Mouse (Mus musculus): ENCODE data around the gene Mettl21c. TPM values are rescaled to one million over a fixed set of nuclear protein-coding genes. Genes with fewer than 3 reads are reported as not detected.
"Not testable (repeated sequence)": the region's sequence is repeated elsewhere in the genome, so short reads cannot be mapped to it uniquely, and the experiment has no call there.

Mettl21c gene
- polyA plus RNA-seq (2012; rRNA removed), result 0.07 TPM in 1 of 2 replicates, not detected in the other

DNA sequence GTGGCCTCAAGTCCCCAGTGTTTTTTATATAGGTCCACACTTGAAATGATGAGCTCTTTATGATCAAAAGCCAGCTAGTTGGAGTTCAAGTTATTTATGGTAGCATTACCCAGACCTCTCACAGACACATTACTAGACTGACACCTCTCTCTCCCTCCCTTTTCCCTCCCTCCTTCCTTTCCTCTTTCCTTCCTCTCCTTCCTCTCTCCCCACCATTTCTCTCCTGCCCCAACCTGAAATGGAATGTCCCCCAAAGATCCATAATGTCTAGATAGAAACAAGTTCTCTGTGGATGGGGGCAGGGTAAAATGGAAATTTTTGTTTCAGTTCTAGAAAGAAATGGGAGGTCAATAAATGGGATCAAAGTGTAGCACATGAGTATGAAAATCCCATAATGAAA, at the start of gene Mettl21c:
Mettl21c (minus strand) TSS at position 101 of the 400 bp plus-strand sequence.
- H3K27ac ChIP-seq (ENCODE audit: control insufficient read depth, insufficient read depth, low read depth, low read length), result no peak within 1 kb of the TSS
- no peaks in the 10 kb centered on the region for H3K27me3 ChIP-seq (ENCODE audit: control insufficient read depth, insufficient read depth, low read length)
- H3K4me3 ChIP-seq (ENCODE audit: control insufficient read depth, low read depth, low read length), result no peak within 1 kb of the TSS
- H3K36me3 ChIP-seq (ENCODE audit: control insufficient read depth, insufficient read depth, low read length), result no peaks in the 10 kb centered on the region
- TF ChIP-seq POLR2A (IDR thresholded peaks at IDR 0.05; ENCODE audit: control insufficient read depth, low read depth, low read length), result no peak
- H3K4me1 ChIP-seq (ENCODE audit: control insufficient read depth, insufficient read depth, low read length), result no peaks in the 10 kb centered on the region

DNA sequence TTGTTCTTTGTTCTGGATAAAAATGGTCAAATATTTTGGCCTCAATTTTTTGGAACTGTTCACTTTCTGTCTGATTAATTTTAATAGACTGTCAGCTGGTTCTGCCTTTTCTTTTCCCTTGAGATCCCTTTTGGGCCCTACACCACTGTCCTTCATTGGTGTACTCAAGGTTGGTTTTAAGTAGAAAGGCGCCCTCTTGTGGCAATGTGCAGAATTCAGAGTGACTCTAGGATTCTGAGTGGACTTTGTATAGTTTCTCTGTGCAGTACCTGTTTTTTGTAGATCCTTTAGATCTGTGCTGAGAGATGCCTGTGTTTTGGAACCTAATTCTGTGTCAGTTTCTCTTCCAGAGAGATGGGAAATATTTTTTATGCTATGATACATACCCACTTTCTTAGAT, 44.8 kb upstream of the Mettl21c start:
- H3K36me3 ChIP-seq (ENCODE audit: control insufficient read depth, insufficient read depth, low read length), result no peaks in the 10 kb centered on the region
- H3K4me1 ChIP-seq (ENCODE audit: control insufficient read depth, insufficient read depth, low read length), result no peaks in the 10 kb centered on the region
- no peaks in the 10 kb centered on the region for H3K27me3 ChIP-seq (ENCODE audit: control insufficient read depth, insufficient read depth, low read length)
- TF ChIP-seq POLR2A (IDR thresholded peaks at IDR 0.05; ENCODE audit: control insufficient read depth, low read depth, low read length) (no peak), CTCF (IDR thresholded peaks at IDR 0.05; ENCODE audit: control insufficient read depth, insufficient read depth, insufficient replicate concordance, low read depth, low read length) (no peak)
- H3K4me3 ChIP-seq (ENCODE audit: control insufficient read depth, low read depth, low read length), result no peak overlapping the region
- no peak overlapping the region for H3K27ac ChIP-seq (ENCODE audit: control insufficient read depth, insufficient read depth, low read depth, low read length)

DNA sequence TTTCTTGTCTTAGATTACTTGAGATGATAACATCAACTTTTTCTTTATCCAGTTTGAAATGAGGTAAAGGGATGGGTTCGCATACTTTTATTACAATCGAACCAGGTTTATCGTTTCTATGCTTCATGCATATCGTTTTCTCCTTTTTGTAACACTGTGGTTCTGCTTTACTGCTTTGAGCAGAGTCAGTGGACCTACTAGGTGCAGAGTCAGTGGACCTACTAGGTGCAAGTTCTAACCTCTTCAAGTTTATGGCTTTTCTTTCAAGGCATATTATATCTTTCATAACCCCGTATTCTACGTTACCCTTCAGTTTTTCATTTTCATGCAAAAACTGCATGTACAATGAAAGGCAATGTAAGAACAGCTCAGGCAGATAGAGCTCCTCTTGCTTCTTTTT, 43.6 kb upstream of the Mettl21c start:
- TF ChIP-seq CTCF (IDR thresholded peaks at IDR 0.05; ENCODE audit: control insufficient read depth, insufficient read depth, insufficient replicate concordance, low read depth, low read length), result no peak
- no peak for TF ChIP-seq POLR2A (IDR thresholded peaks at IDR 0.05; ENCODE audit: control insufficient read depth, low read depth, low read length)
- H3K4me1 ChIP-seq (ENCODE audit: control insufficient read depth, insufficient read depth, low read length), result no peaks in the 10 kb centered on the region
- no peak overlapping the region for H3K4me3 ChIP-seq (ENCODE audit: control insufficient read depth, low read depth, low read length)
- H3K36me3 ChIP-seq (ENCODE audit: control insufficient read depth, insufficient read depth, low read length), result no peaks in the 10 kb centered on the region
- H3K27me3 ChIP-seq (ENCODE audit: control insufficient read depth, insufficient read depth, low read length), result no peaks in the 10 kb centered on the region
- H3K27ac ChIP-seq (ENCODE audit: control insufficient read depth, insufficient read depth, low read depth, low read length), result no peak overlapping the region

DNA sequence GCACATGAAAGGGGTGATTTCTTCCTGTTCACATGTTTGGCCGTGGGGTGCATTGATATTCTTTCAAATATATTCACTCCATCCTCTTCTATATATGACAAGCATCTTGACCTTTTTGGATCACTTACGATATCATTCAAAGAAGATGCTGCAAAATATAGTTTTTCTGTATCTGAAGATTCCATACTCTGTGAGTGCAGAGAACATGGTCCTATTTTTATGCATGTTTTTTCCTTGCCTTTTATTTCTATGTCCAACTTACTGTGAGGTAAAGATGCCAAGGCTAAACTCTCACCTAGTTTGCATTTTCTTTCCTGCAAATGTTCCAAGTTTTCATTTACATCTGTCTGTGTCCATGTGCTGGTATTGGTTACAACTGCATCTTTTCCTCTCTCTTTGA, 42.0 kb upstream of the Mettl21c start, which contains the start of gene Gm8251:
Gm8251 (minus strand) TSS at position 101 of the 400 bp plus-strand sequence.
- Histone ChIP-seq H3K4me1 (ENCODE audit: control insufficient read depth, insufficient read depth, low read length) (no peaks in the 10 kb centered on the region), H3K4me3 (ENCODE audit: control insufficient read depth, low read depth, low read length) (no peak within 1 kb of the TSS), H3K36me3 (ENCODE audit: control insufficient read depth, insufficient read depth, low read length) (no peaks in the 10 kb centered on the region), H3K27ac (ENCODE audit: control insufficient read depth, insufficient read depth, low read depth, low read length) (no peak within 1 kb of the TSS), H3K27me3 (ENCODE audit: control insufficient read depth, insufficient read depth, low read length) (no peaks in the 10 kb centered on the region)
- TF ChIP-seq POLR2A (IDR thresholded peaks at IDR 0.05; ENCODE audit: control insufficient read depth, low read depth, low read length), result no peak
- TF ChIP-seq CTCF (IDR thresholded peaks at IDR 0.05; ENCODE audit: control insufficient read depth, insufficient read depth, insufficient replicate concordance, low read depth, low read length), result no peak

DNA sequence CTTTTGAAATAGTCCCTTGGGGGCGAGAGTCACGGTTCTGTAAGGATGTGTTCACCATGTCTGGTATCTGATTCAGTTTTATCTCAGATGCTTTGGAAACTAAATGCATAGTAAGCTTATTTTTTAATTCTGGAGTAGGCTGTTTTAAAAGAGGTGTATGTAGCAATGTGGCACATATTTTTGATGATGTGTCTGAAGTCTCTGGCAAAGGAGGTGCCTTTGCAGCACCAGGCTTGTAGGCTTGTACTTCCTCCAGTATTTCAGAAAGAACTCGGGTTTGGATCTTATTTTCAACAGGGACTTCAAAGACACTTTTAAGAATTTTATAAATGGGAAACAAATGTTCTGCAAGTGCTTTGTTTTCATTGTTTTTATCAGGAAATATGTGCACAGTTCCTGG, 38.0 kb upstream of the Mettl21c start:
- no peaks in the 10 kb centered on the region for H3K27me3 ChIP-seq (ENCODE audit: control insufficient read depth, insufficient read depth, low read length)
- TF ChIP-seq POLR2A (IDR thresholded peaks at IDR 0.05; ENCODE audit: control insufficient read depth, low read depth, low read length) (no peak), CTCF (IDR thresholded peaks at IDR 0.05; ENCODE audit: control insufficient read depth, insufficient read depth, insufficient replicate concordance, low read depth, low read length) (no peak)
- no peak overlapping the region for H3K27ac ChIP-seq (ENCODE audit: control insufficient read depth, insufficient read depth, low read depth, low read length)
- H3K4me3 ChIP-seq (ENCODE audit: control insufficient read depth, low read depth, low read length), result no peak overlapping the region
- no peaks in the 10 kb centered on the region for H3K36me3 ChIP-seq (ENCODE audit: control insufficient read depth, insufficient read depth, low read length)
- no peaks in the 10 kb centered on the region for H3K4me1 ChIP-seq (ENCODE audit: control insufficient read depth, insufficient read depth, low read length)

DNA sequence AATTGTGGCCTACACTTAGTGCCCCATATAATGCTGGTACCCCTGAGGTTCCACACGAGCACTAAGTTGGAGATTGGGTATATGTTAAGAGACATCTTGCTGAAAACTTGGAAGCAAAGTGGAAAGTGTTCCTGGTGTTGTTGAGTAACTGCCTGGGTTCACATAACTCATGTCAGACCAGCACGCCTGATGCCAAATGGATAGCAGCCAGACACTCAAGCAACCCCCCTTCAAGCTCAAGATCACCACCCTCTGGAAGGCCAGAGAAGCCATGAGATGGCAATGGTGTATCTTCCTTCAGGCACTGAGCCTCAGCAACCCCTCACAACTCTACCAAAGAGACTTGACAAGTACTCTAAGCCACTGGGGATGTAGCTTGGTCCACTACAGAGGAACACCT, 26.7 kb upstream of the Mettl21c start:
- H3K27me3 ChIP-seq (ENCODE audit: control insufficient read depth, insufficient read depth, low read length), result no peaks in the 10 kb centered on the region
- TF ChIP-seq CTCF (IDR thresholded peaks at IDR 0.05; ENCODE audit: control insufficient read depth, insufficient read depth, insufficient replicate concordance, low read depth, low read length) (no peak), POLR2A (IDR thresholded peaks at IDR 0.05; ENCODE audit: control insufficient read depth, low read depth, low read length) (no peak)
- no peaks in the 10 kb centered on the region for H3K36me3 ChIP-seq (ENCODE audit: control insufficient read depth, insufficient read depth, low read length)
- no peak overlapping the region for H3K4me3 ChIP-seq (ENCODE audit: control insufficient read depth, low read depth, low read length)
- H3K4me1 ChIP-seq (ENCODE audit: control insufficient read depth, insufficient read depth, low read length), result no peaks in the 10 kb centered on the region
- no peak overlapping the region for H3K27ac ChIP-seq (ENCODE audit: control insufficient read depth, insufficient read depth, low read depth, low read length)

DNA sequence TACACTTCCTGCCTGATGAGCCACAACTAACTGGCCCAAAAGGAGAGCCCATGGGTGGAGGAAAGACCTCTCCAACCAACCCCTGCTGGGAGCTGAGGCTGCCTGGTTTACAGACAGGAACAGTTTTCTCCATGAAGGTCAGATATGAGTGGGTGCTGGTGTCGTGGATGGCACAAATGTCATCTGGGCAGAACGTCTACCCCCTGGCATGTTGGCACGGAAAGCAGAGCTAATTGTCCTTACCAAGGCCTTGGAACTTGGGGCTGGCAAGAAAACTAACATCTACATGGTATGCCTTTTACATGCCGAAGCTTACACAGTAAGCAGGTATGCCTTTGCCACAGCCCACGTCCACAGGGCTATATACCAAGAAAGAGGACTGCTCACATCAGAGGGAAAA, 25.9 kb upstream of the Mettl21c start:
- H3K27ac ChIP-seq (ENCODE audit: control insufficient read depth, insufficient read depth, low read depth, low read length); H3K27me3 ChIP-seq (ENCODE audit: control insufficient read depth, insufficient read depth, low read length); H3K4me3 ChIP-seq (ENCODE audit: control insufficient read depth, low read depth, low read length); H3K4me1 ChIP-seq (ENCODE audit: control insufficient read depth, insufficient read depth, low read length); H3K36me3 ChIP-seq (ENCODE audit: control insufficient read depth, insufficient read depth, low read length): not testable (repeated sequence)

DNA sequence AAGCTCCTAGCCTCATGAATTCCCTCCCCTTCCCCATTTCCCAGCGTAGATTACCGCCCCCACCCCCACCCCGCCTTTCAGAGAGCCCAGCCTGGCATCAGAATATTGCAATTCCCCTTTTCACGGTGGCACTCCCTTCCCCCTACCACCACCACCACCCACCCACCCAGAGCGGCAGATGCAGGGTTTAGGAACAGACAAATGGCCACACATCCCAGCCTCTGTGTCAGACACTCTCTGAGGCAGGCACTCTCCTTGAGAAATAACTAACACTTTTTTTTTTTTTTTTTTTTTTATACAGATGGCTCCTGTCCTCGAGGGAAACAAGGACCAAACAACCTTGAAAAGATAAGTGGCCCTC, 22.7 kb upstream of the Mettl21c start:
- Histone ChIP-seq H3K4me1 (ENCODE audit: control insufficient read depth, insufficient read depth, low read length) (no peaks in the 10 kb centered on the region), H3K4me3 (ENCODE audit: control insufficient read depth, low read depth, low read length) (no peak overlapping the region), H3K36me3 (ENCODE audit: control insufficient read depth, insufficient read depth, low read length) (no peaks in the 10 kb centered on the region), H3K27me3 (ENCODE audit: control insufficient read depth, insufficient read depth, low read length) (no peaks in the 10 kb centered on the region), H3K27ac (ENCODE audit: control insufficient read depth, insufficient read depth, low read depth, low read length) (no peak overlapping the region)
- no peak for TF ChIP-seq POLR2A (IDR thresholded peaks at IDR 0.05; ENCODE audit: control insufficient read depth, low read depth, low read length)
- TF ChIP-seq CTCF (IDR thresholded peaks at IDR 0.05; ENCODE audit: control insufficient read depth, insufficient read depth, insufficient replicate concordance, low read depth, low read length), result no peak

Data from testis, adult 2 months (tissue).